Mouse (Mus musculus) testis, adult 2 months (tissue): Measurements from ENCODE around the gene Cdk11b. TPM values are rescaled to one million over a fixed set of nuclear protein-coding genes. Genes with fewer than 3 reads are reported as not detected.

Experiments
- H3K27ac ChIP-seq: fragments of 200-500 bp; 2 replicates; pipeline ENCODE4 v1.5.1; 2012; ENCODE audit warnings: low read depth, low read length; ENCODE audit not compliant: control insufficient read depth, insufficient read depth
- H3K27me3 ChIP-seq: fragments of 200-500 bp; 2 replicates; pipeline ENCODE4 v1.6.1; 2012; ENCODE audit warnings: mild to moderate bottlenecking, low read length, moderate library complexity; ENCODE audit not compliant: control insufficient read depth, insufficient read depth
- H3K36me3 ChIP-seq: fragments of 200-500 bp; 2 replicates; pipeline ENCODE4 v1.6.1; 2012; ENCODE audit warnings: mild to moderate bottlenecking, low read length; ENCODE audit not compliant: control insufficient read depth, insufficient read depth
- H3K4me1 ChIP-seq: fragments of 200-500 bp; 2 replicates; pipeline ENCODE4 v1.6.1; 2012; ENCODE audit warnings: low read length; ENCODE audit not compliant: control insufficient read depth, insufficient read depth
- H3K4me3 ChIP-seq: fragments of 200-500 bp; 2 replicates; pipeline ENCODE4 v1.5.1; 2012; ENCODE audit warnings: low read depth, mild to moderate bottlenecking, low read length, moderate library complexity, mixed read lengths; ENCODE audit not compliant: control insufficient read depth
- CTCF ChIP-seq: fragments of 200-500 bp; IDR thresholded peaks from 2 replicates; pipeline ENCODE4 v1.5.1; 2012; ENCODE audit warnings: low read depth, mild to moderate bottlenecking, inconsistent platforms, low read length, moderate library complexity; ENCODE audit not compliant: control insufficient read depth, insufficient read depth, insufficient replicate concordance
- POLR2A ChIP-seq: fragments of 200-500 bp; IDR thresholded peaks from 2 replicates; pipeline ENCODE4 v1.6.1; 2012; ENCODE audit warnings: low read depth, mild to moderate bottlenecking, inconsistent platforms, low read length, moderate library complexity; ENCODE audit not compliant: control insufficient read depth
- polyA plus RNA-seq: library from polyadenylated mRNA; depleted of rRNA; stranded (reverse); fragments of >200 nt; gene quantifications from 2 replicates; pipeline ENCODE4 v1.2.3, GENCODE M21; 2012; rRNA removed

Gene Cdk11b
- 23.6 and 29.9 TPM in 2 replicates for polyA plus RNA-seq

DNA sequence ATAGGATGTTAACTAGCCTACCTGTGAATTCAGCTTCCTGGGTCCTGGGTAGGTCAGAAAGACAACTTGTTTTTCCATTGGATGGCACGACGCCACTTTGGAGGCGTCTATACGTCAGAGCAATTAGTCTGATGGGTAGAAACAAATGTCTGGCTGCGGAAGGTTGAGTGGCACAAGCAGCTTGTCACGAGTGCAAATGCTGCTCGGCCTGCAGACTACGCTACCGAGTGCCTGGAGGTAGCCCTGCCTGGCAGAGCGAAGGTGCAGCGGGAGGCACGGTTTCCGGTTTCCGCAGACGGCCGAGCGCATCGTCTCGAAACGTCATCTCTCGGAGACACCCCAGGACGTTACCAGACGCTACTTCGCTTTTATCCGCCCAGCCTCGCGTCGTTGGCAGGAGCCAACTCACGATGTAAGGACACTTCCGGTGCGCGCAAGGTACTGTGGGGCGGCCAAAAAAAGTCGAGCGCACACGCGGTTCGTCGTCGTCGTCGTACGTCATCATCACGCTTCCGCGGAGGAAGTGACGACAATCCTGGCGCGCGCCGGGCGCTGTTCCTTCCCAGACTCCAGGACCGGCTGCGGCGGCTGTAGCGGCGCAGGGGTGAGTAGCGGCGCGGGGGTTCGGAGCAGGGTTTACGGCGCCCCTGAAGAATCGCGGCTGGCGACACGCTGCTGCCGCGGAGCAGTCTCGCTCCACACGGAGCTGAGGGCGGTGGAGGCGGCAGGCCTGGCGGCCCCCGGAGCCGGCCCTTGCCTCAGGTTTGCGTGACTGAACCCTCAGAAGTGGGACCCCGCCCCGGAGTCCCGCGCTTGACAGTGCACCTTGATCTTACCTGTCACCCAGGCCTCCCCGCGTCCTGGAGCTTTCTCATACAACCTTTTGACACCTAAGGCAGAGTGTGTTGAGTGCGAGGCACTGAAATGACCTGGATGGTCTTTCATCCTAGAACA, at the start of gene Cdk11b:
Gene Cdk11b (plus strand): TSS at position 517 of the 954 bp plus-strand sequence.
- Histone ChIP-seq H3K36me3 (peaks cover 1% of the 10 kb centered on the region; the same call in 1 of the 2 replicates), H3K4me3 (peak within 1 kb of the TSS; percentile 93), H3K27ac (peak within 1 kb of the TSS; percentile 86), H3K27me3 (no peaks in the 10 kb centered on the region), H3K4me1 (no peaks in the 10 kb centered on the region)
- TF ChIP-seq POLR2A, result peak; percentile 81
- peak; percentile 27; the same call in 1 of the 2 replicates for TF ChIP-seq CTCF

DNA sequence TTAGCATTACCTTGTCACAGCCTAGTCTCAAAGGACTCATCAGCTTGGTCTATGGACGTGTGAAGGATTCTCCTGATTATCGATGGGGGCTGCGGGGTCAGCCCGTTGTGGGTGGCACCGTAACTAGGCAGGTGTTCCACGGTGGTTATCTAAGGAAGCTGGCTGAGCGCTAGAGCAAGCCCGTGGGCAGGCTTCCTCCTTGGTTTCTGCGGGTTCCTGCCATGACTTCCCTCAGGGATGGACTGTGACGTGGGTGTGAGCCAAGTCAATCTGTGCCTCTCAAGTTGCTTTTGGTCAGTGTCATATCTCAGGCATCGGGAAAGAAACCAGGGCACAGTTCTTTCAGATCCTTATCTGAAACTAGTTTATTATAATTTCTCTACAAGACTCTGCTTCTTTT, 49.7 kb upstream of the Cdk11b start:
- peaks cover 9% of the 10 kb centered on the region for H3K4me1 ChIP-seq
- TF ChIP-seq CTCF (no peak), POLR2A (no peak)
- H3K36me3 ChIP-seq, result peaks cover 3% of the 10 kb centered on the region; the same call in 1 of the 2 replicates
- H3K27me3 ChIP-seq, result no peaks in the 10 kb centered on the region
- peak overlapping the region; percentile 59; the same call in 1 of the 2 replicates for H3K27ac ChIP-seq
- no peak overlapping the region for H3K4me3 ChIP-seq

GRCm38 (mm10) chr4:155575521-155575920, 49.1 kb upstream of the Cdk11b start:
- Histone ChIP-seq H3K4me1 (peaks cover 9% of the 10 kb centered on the region), H3K36me3 (peaks cover 3% of the 10 kb centered on the region; the same call in 1 of the 2 replicates), H3K27me3 (no peaks in the 10 kb centered on the region), H3K27ac (peak overlapping the region; percentile 16; the same call in 1 of the 2 replicates), H3K4me3 (no peak overlapping the region)
- TF ChIP-seq POLR2A (no peak), CTCF (no peak)

DNA sequence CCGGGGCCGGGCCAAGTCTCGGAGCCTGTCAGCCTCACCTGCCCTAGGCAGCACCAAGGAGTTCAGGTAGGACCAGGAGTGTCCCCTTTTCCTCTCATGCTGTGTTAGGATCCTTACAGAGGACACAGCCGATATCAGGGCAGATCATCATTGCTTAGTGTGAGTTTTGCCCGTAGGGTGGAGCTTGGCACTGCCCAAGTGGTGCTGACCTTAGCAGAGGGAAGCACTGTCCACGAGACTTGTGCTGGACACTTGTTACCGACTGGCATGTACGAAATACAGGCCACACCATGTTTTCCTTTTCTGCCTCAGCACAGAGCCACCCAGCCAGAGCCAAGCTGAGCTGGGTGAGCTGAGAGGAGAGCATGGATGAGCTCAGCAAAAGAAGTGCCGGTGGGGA, 47.5 kb upstream of the Cdk11b start:
- Histone ChIP-seq H3K36me3 (peaks cover 3% of the 10 kb centered on the region; the same call in 1 of the 2 replicates), H3K4me3 (no peak overlapping the region), H3K27me3 (no peaks in the 10 kb centered on the region), H3K27ac (peak overlapping the region; percentile 5), H3K4me1 (peaks cover 9% of the 10 kb centered on the region)
- TF ChIP-seq POLR2A (no peak), CTCF (no peak)

- Histone ChIP-seq H3K4me3 (no peak overlapping the region), H3K27me3 (no peaks in the 10 kb centered on the region), H3K36me3 (peaks cover 3% of the 10 kb centered on the region; the same call in 1 of the 2 replicates), H3K27ac (peak overlapping the region; percentile 5), H3K4me1 (peaks cover 9% of the 10 kb centered on the region)
- no peak for TF ChIP-seq POLR2A
- no peak for TF ChIP-seq CTCF
These were observed 46.9 kb upstream of the Cdk11b start for GRCm38 (mm10) chr4:155577741-155578140.

- H3K4me1 ChIP-seq, result peaks cover 9% of the 10 kb centered on the region
- no peaks in the 10 kb centered on the region for H3K27me3 ChIP-seq
- no peak overlapping the region for H3K4me3 ChIP-seq
- H3K36me3 ChIP-seq, result peaks cover 3% of the 10 kb centered on the region; the same call in 1 of the 2 replicates
- TF ChIP-seq CTCF (no peak), POLR2A (no peak)
- peak overlapping the region; percentile 58 for H3K27ac ChIP-seq
These were observed 46.1 kb upstream of the Cdk11b start for GRCm38 (mm10) chr4:155578336-155579125.

DNA sequence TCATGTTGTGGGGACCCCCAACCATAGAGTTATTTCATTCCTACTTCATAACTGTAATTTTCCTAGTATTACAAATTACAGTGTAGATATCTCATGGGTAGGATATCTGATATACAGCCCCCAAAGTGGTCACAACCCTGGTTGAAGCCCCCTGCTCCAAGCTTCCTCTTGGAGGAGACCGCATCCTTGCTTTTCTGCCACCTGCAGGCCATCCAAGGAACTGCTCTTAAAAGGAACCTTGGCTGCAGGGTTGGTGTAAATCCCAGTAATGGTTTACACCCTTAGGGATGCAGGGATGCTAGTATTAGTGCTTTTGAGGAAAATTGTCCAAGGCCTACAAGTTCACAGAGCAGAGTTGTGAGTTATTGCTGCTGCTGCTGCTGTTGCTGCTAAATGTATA, 44.2 kb upstream of the Cdk11b start:
- no peak overlapping the region for H3K27ac ChIP-seq
- peaks cover 5% of the 10 kb centered on the region for H3K36me3 ChIP-seq
- H3K4me3 ChIP-seq, result no peak overlapping the region
- no peaks in the 10 kb centered on the region for H3K27me3 ChIP-seq
- TF ChIP-seq CTCF (peak; percentile 50; the same call in 1 of the 2 replicates), POLR2A (no peak)
- H3K4me1 ChIP-seq, result peaks cover 4% of the 10 kb centered on the region
